Mouse (Mus musculus): ENCODE measurements around the gene Atp6v1g2. TPM values are rescaled to one million over a fixed set of nuclear protein-coding genes. Genes with fewer than 3 reads are reported as not detected.

The Atp6v1g2 gene
- 2.3 and 4.2 TPM in 2 replicates for polyA plus RNA-seq (2011; ENCODE audit: insufficient read depth, insufficient read length, low read depth, missing spikeins)

- Histone ChIP-seq H3K4me1 (ENCODE audit: control insufficient read depth, insufficient read depth, low read length) (no peaks in the 10 kb centered on the region), H3K36me3 (ENCODE audit: control insufficient read depth, insufficient read depth, low read length, poor library complexity, severe bottlenecking) (peaks cover 9% of the 10 kb centered on the region; the same call in 1 of the 2 replicates), H3K9ac (ENCODE audit: low read depth, poor library complexity, severe bottlenecking) (peak within 1 kb of the TSS; percentile 64), H3K9me3 (replicated peaks; ENCODE audit: control insufficient read depth, insufficient read depth, low read length, poor library complexity, severe bottlenecking) (no peaks in the 10 kb centered on the region), H3K27me3 (ENCODE audit: control insufficient read depth, insufficient read depth, low read length, poor library complexity, severe bottlenecking) (no peaks in the 10 kb centered on the region), H3K27ac (ENCODE audit: insufficient read depth, low read length) (no peak within 1 kb of the TSS), H3K4me3 (ENCODE audit: low read depth, low read length) (no peak within 1 kb of the TSS)
- no peak for TF ChIP-seq CTCF (IDR thresholded peaks at IDR 0.05; ENCODE audit: low read depth, low read length)
- TF ChIP-seq POLR2A (IDR thresholded peaks at IDR 0.05; ENCODE audit: insufficient read depth, low read length), result no peak
- no peak for TF ChIP-seq EP300 (IDR thresholded peaks at IDR 0.05; ENCODE audit: insufficient read depth, low read depth, low read length)
Measured at GRCm38 (mm10) chr17:35233114-35233980, at the start of gene Atp6v1g2. TSS of gene Atp6v1g2 (plus strand) at chr17:35233660.

GRCm38 (mm10) chr17:35185639-35186611, 47.5 kb upstream of the Atp6v1g2 start:
- TF ChIP-seq EP300 (IDR thresholded peaks at IDR 0.05; ENCODE audit: insufficient read depth, low read depth, low read length) (no peak), POLR2A (IDR thresholded peaks at IDR 0.05; ENCODE audit: insufficient read depth, low read length) (no peak), CTCF (IDR thresholded peaks at IDR 0.05; ENCODE audit: low read depth, low read length) (no peak)
- Histone ChIP-seq H3K27me3 (ENCODE audit: control insufficient read depth, insufficient read depth, low read length, poor library complexity, severe bottlenecking) (no peaks in the 10 kb centered on the region), H3K4me3 (ENCODE audit: low read depth, low read length) (peak overlapping the region; percentile 45), H3K9ac (ENCODE audit: low read depth, poor library complexity, severe bottlenecking) (no peak overlapping the region), H3K4me1 (ENCODE audit: control insufficient read depth, insufficient read depth, low read length) (no peaks in the 10 kb centered on the region), H3K27ac (ENCODE audit: insufficient read depth, low read length) (peak overlapping the region; percentile 32; the same call in 1 of the 2 replicates), H3K9me3 (replicated peaks; ENCODE audit: control insufficient read depth, insufficient read depth, low read length, poor library complexity, severe bottlenecking) (no peaks in the 10 kb centered on the region), H3K36me3 (ENCODE audit: control insufficient read depth, insufficient read depth, low read length, poor library complexity, severe bottlenecking) (no peaks in the 10 kb centered on the region)

- Histone ChIP-seq H3K27me3 (ENCODE audit: control insufficient read depth, insufficient read depth, low read length, poor library complexity, severe bottlenecking) (no peaks in the 10 kb centered on the region), H3K27ac (ENCODE audit: insufficient read depth, low read length) (0 out of 2 replicates have a peak overlapping the region, but pooled peaks have one; percentile 1), H3K4me3 (ENCODE audit: low read depth, low read length) (peak overlapping the region; percentile 6), H3K4me1 (ENCODE audit: control insufficient read depth, insufficient read depth, low read length) (no peaks in the 10 kb centered on the region), H3K9me3 (replicated peaks; ENCODE audit: control insufficient read depth, insufficient read depth, low read length, poor library complexity, severe bottlenecking) (no peaks in the 10 kb centered on the region), H3K9ac (ENCODE audit: low read depth, poor library complexity, severe bottlenecking) (no peak overlapping the region), H3K36me3 (ENCODE audit: control insufficient read depth, insufficient read depth, low read length, poor library complexity, severe bottlenecking) (no peaks in the 10 kb centered on the region)
- TF ChIP-seq CTCF (IDR thresholded peaks at IDR 0.05; ENCODE audit: low read depth, low read length) (no peak), EP300 (IDR thresholded peaks at IDR 0.05; ENCODE audit: insufficient read depth, low read depth, low read length) (no peak), POLR2A (IDR thresholded peaks at IDR 0.05; ENCODE audit: insufficient read depth, low read length) (no peak)
Measured at GRCm38 (mm10) chr17:35186681-35187080, 46.8 kb upstream of the Atp6v1g2 start.

- no peak overlapping the region for H3K4me3 ChIP-seq (ENCODE audit: low read depth, low read length)
- TF ChIP-seq POLR2A (IDR thresholded peaks at IDR 0.05; ENCODE audit: insufficient read depth, low read length), result no peak
- no peak for TF ChIP-seq CTCF (IDR thresholded peaks at IDR 0.05; ENCODE audit: low read depth, low read length)
- no peak for TF ChIP-seq EP300 (IDR thresholded peaks at IDR 0.05; ENCODE audit: insufficient read depth, low read depth, low read length)
- no peaks in the 10 kb centered on the region for H3K27me3 ChIP-seq (ENCODE audit: control insufficient read depth, insufficient read depth, low read length, poor library complexity, severe bottlenecking)
- H3K9ac ChIP-seq (ENCODE audit: low read depth, poor library complexity, severe bottlenecking), result no peak overlapping the region; the same call in 1 of the 2 replicates
- no peaks in the 10 kb centered on the region for H3K9me3 ChIP-seq (replicated peaks; ENCODE audit: control insufficient read depth, insufficient read depth, low read length, poor library complexity, severe bottlenecking)
- no peaks in the 10 kb centered on the region for H3K4me1 ChIP-seq (ENCODE audit: control insufficient read depth, insufficient read depth, low read length)
- 0 out of 2 replicates have a peak overlapping the region, but pooled peaks have one; percentile 21 for H3K27ac ChIP-seq (ENCODE audit: insufficient read depth, low read length)
- no peaks in the 10 kb centered on the region for H3K36me3 ChIP-seq (ENCODE audit: control insufficient read depth, insufficient read depth, low read length, poor library complexity, severe bottlenecking)
Measured at GRCm38 (mm10) chr17:35187345-35187744, 46.1 kb upstream of the Atp6v1g2 start.

GRCm38 (mm10) chr17:35187959-35188610, 45.4 kb upstream of the Atp6v1g2 start, which contains the start of gene Lst1:
TSS of gene Lst1 (minus strand) at chr17:35188439.
- Histone ChIP-seq H3K4me3 (ENCODE audit: low read depth, low read length) (no peak within 1 kb of the TSS), H3K27ac (ENCODE audit: insufficient read depth, low read length) (0 out of 2 replicates have a peak within 1 kb of the TSS, but pooled peaks have one; percentile 21), H3K36me3 (ENCODE audit: control insufficient read depth, insufficient read depth, low read length, poor library complexity, severe bottlenecking) (no peaks in the 10 kb centered on the region), H3K27me3 (ENCODE audit: control insufficient read depth, insufficient read depth, low read length, poor library complexity, severe bottlenecking) (no peaks in the 10 kb centered on the region), H3K4me1 (ENCODE audit: control insufficient read depth, insufficient read depth, low read length) (no peaks in the 10 kb centered on the region), H3K9me3 (replicated peaks; ENCODE audit: control insufficient read depth, insufficient read depth, low read length, poor library complexity, severe bottlenecking) (no peaks in the 10 kb centered on the region), H3K9ac (ENCODE audit: low read depth, poor library complexity, severe bottlenecking) (no peak within 1 kb of the TSS; the same call in 1 of the 2 replicates)
- no peak for TF ChIP-seq POLR2A (IDR thresholded peaks at IDR 0.05; ENCODE audit: insufficient read depth, low read length)
- TF ChIP-seq EP300 (IDR thresholded peaks at IDR 0.05; ENCODE audit: insufficient read depth, low read depth, low read length), result no peak
- TF ChIP-seq CTCF (IDR thresholded peaks at IDR 0.05; ENCODE audit: low read depth, low read length), result no peak

Measured in ES-Bruce4 (cell line).